Mouse (Mus musculus) c-Kit-positive CD71-negative TER-119-negative erythroid progenitor cells, embryonic 14.5 days (primary cell): ENCODE measurements at regions not wholly inside any gene's neighbourhood (a gene's known extent, or its start where the extent isn't known, plus 50 kb on each side); places are given as distances from the start of the nearest gene placed in this dataset.

Experiments
- DNase-seq: peaks from one replicate; pipeline ENCODE4 v3.0.0-alpha.2; 2013; ENCODE audit warnings: low read depth

GRCm38 (mm10) chr4:131293560-131293959 lies 349.4 kb downstream of the Matn1 start:
- DNase-seq = no peak

DNA sequence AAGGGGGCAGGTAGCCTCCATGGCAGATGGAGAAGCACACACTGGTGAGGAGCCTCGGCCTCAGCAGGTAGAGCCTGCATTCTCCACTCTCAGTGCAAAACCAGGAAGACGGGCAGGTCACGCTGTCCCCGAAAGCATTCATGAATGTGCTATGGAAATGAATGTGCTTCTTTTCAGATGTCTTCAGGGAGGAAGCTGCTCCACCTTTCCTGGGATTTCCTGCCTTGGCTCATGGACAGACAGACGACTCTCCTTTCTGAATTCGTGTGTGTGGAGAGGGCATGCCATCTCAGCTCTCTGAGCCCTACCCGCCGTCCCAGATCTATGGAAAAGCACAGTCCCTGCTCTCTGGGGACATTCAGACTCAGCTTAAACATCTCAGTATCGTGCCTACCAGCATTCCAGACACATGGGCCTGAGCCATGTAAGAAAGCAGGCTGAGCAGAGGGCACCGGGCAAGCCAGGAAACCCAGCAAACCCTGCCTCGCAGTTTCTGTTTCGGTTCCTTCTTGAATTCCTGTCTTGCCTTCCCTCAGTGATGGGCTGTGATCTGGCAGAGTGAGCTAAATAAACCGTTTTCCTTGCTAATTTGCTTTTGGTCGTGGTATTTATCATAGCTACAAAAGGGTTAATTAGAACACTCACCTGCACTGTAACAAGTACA lies 354.0 kb downstream of the Matn1 start:
- DNase-seq = no peak

GRCm38 (mm10) chr4:131303936-131304335 lies 359.8 kb downstream of the Matn1 start:
- no peak for DNase-seq

- no peak for DNase-seq
Observed at GRCm38 (mm10) chr4:131304361-131304777, 360.2 kb downstream of the Matn1 start.

DNA sequence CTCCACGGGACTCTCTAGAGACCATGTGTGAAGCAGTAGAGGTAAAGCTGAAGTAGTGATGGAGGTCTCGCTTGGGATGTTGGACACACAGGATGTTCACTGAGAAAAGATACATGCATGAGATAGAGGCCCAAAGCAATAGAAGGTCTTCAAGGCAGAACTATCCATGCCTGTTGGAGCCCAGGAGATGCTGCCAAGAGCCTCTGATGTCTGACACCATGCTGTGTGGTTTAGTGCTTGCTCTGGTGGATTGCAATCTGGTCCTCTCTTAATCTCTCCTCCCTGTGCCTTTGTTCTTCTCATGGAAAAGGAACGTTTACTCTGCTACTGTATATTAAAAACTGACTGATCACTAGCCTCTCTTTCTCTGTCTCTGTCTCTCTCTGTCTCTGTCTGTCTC lies 370.0 kb downstream of the Matn1 start:
- no peak for DNase-seq

DNA sequence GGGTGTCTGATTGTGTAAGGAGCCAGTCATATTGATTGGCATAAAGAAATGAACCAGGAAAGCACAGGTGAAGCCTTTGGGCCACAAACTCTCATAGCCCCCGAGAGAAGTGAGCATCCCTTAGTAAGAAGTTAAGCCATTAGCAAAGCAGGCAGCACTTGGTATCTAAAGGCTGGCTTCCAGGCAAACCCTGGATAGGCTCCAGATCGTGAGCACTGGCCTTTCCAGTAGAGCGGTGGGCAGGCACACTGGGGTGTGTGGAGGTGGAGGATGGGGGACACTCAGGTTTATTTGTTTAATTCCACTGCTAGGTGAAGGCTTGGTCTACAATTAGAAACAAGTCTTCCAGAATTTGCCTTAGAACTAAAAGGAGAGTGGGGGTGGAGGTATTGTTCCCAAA lies 371.9 kb downstream of the Matn1 start:
- no peak for DNase-seq

DNA sequence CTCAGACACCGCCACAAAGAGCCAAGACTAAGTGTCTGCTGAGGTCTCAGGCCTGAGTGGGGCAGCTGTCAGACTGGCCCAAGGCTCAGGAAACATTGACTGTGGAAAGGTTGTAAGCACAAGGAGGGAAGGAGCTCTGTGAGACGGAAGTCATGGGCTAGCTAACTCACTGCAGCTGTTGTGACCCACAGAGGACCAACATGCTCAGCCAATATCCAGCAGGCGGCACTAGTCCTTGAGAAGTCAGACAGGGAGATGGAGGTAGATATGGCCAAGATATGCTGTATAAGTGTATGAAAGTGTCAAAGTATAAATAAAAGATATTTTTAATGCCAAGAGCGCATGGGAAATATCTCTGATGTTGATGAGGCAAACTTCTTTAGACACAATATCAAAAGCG lies 378.1 kb downstream of the Matn1 start:
- no peak for DNase-seq

GRCm38 (mm10) chr4:131324486-131324885 lies 380.3 kb downstream of the Matn1 start:
- no peak for DNase-seq

- no peak for DNase-seq
Observed at GRCm38 (mm10) chr4:131325200-131325599, 381.0 kb downstream of the Matn1 start.

DNA sequence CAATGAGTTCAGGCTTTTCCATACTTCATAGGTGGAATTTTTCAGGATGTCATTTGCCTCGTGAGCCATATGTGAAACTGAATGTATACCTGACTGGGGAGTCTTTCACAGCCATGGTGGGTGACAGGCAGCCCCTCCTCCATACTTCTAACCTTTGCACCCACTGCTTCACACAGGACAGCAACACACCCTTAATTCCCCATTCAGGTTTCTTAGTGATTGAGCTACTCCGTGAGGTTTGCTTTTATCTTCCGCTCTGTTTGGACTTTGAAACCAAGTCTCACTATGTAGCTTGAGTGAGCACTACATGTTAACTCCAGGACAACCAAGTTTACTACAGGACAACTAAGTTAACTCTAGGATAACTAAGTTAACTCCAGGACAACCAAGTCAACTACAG lies 381.4 kb downstream of the Matn1 start:
- DNase-seq = no peak

DNA sequence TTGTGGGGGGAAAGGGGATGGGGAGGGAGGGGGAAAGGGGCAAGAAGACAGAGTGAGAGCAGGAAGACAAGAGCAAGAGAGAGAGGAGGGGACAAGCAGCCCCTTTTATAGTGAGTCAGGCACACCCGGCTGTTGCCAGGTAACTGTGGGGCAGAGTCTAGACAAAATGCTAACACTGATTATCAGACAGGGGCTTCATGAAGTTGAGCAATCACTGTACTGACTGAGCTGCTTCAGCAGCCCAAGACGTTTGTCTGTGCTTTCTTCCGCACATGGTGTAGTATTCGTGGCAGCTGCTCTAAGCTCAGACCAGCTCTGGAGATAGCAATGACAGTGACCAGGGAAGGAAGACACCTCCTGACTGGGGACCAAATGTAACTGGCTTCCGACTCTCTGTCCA lies 385.2 kb downstream of the Matn1 start:
- DNase-seq = no peak

DNA sequence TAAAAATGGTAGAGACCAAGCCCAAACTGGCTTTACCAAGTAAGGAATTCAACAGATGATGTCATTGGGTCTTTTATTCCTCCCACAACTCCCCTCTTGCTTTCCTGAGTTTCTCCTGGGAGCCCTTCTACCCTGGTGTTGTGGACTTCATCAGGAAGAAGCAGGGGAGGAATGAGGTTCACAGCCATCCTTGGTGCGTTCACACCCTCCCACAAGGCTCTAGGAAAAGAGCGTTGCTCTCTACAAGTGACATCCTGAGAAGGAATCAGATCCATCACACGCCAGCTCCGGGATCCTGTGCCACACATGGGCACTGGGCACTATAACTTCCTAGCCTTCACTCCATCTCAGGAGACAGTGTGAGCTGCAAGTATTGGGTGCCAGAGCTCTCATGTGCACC lies 387.5 kb downstream of the Matn1 start:
- DNase-seq = no peak

DNA sequence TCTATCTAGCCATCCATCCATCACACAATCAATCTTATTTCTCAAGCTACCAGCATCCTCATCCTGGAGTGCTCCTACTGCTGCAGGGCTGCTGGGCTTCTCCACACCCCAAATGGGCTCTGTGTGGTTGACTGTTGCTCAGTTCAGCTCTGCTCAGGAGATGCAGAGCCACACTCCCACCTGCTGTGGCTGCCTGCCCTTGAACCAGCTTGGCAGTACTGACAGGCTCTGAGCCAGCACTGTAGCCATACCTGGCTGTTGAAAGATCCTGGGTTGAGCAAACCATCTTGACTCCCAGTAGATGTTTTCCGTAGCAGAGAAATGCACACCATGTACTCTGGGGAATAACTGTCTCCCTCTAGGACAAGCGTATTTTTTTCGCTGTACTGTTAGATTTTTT lies 392.6 kb downstream of the Matn1 start:
- DNase-seq = no peak

DNA sequence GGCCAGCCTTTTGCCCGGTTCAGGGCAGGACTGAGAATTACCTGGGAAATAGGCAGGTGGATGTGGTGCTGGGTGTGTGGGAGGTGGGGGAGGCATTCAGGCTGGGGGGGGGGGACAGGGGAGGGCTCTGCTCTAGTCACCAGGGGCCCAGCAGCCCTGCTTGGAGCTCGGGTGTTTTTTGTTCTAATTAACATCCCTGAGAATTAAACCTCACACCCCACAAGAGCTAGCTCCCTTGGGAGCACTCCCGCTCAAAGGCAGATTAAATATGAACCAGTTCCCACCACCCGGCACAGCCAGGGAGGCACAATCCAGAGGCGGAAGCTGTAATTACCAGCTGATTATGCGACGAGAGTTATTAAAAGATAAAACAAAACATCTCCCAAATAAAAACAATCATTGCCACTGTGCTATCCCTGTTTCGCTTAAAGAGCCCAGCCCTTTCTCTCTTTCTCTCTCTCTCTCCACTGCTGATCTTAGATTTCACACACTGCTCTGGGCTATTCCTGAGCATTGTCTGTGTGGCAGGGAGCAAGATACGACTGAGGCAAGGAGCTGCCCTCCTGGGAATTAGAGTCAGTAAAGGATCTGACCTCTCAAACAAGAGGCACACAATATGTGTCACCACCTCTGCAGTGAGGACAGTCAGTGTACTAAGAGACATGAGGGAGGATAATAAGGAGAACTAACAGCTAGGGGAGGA lies 397.0 kb downstream of the Matn1 start:
- no peak for DNase-seq

DNA sequence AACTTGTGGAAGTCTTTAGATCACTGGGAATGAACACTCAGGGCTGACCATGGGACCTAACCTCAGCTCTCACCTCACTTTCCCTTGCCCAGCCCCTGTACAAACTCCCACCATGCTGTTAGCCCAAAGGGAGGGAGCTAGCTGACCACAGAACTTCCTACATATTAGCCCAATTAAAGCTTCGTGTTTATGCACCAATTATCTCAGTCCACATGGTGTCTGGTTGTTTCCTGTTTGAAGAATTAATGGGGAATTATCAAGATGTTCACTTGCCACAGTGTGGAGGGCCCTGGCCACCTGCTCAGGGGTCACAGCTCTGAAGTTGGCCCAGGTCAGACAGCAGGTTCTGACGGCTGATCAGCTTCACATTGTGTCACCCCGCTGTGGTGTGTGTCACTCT lies 402.5 kb downstream of the Matn1 start:
- no peak for DNase-seq

- DNase-seq = no peak
Observed at GRCm38 (mm10) chr4:131350268-131350667, 406.1 kb downstream of the Matn1 start.

DNA sequence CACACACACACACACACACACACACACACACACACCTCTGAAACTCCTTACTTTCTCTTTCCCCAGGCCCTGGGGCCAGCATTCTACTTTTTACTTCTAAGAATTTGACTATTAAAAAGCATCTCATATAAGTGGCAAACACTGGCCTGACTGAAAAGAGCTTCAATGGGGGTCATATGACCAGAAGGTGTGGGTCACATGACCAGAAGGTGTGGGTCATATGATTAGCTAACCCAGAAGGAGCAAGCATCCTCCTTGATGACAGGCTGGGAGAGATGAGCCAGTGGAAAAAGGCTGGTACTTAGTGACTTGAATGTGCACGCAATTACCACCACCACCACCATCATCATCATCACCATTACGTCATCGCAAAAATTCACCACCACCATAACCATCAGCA lies 410.7 kb downstream of the Matn1 start:
- no peak for DNase-seq

DNA sequence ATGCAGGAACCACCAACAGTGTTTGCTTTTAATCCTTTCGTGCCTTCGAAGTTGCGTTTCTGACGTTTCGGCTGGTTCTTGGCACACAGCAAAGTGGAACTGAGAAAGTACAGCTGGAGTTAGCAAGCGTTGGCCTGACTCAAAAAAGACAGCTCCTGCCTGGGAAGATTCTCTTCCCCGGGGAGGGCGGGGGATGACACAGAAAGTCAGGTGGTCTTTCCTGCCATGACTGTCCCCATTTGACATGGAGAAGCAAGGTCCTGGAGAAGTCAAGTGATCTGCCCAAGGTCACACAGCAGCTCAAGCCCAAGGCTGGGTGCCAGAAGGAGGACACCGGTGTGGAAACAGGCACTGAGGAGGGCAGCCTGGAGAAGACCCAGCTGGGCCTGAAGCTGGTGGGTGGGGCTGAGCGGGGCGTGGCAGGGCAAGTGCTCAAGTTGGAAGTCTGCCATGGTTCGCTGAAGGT lies 411.4 kb downstream of the Matn1 start:
- DNase-seq = no peak

DNA sequence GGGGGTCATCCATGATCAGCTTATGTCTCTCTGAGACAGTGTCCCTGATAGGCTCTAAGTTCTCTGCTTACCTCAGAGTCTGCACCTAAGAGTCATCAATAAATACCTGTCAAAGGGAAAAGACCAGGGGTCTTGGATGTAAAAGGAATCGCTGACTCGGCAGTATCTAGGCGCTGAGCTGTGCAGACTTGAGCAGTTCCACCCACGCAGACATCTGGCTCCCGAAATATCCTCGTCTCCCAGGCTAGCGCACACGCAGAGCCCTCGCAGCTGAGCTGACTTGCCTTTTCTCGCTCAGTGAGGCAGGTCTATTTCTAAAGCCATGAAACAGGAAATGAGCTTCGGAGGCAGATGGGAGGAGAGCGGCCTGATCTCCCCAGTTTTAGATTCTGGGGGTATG lies 412.1 kb downstream of the Matn1 start:
- no peak for DNase-seq

DNA sequence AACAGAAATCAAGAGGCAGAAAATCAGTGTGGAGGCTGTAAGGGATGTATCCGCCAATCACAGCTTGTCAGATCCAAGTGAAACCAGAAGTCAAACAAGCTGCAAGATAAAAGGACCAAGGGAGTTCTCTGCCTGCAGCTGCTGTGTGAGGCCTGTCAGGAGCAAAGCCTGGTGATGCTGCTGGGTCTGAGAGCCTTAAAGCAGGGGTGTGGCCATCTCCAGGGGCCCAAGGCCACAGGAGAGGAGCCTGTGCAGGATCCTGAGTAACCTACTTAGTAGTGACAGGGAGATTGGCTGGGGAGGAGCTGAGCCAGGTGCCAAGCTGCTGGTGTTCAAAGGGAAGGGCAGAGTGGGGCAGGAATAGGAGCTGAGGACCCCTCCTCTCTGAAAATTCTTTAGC lies 418.8 kb downstream of the Matn1 start:
- DNase-seq = no peak

DNA sequence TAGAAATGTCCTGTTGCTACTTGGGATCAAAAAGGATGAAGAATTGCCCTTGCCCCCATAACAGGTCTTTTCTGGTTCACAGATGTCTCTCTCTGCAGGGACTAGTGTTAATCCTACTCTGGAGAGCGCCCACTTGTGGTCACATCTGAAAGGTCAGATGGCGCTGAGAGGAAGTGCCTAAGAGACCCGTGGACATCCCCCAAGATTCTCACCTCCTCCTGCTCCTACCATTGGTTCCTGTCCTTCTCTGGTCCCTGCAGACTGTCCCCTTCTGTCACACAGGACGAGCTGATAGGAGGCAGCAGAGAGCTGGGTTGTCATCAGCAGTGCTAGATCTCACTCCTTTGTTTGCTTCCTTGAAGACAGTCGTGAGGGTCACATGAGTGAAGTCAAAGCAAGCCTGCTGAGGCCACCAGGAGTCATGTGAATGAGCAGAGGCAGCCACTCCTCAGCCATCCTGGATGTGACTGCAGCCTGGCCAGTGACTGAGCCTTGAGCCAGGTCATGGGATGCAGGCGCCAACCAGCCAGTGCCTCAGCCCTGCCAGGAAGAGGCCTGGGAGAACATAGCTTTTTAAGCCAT lies 420.6 kb downstream of the Matn1 start:
- DNase-seq = peak; percentile 29

GRCm38 (mm10) chr4:131366006-131366405 lies 421.8 kb downstream of the Matn1 start:
- DNase-seq = no peak

DNA sequence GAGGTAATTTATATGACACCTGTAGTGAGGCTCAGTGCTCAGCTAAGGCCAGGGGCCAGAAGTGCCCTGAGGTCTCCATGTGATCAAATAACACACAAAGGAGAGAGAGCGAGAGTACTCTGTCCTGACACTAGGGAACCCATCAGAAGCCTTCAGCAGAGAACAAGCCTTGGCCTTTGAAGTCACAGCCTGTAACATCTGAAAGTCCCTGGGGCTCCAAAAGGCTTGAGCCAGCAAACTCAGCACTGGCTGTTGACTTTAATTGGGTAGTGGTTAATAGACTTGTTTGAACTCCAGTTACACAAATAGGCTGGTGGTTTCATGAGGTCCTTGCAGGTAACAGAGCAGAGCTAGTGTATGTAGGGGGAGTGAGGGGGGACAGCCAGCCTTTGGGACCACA lies 422.5 kb downstream of the Matn1 start:
- no peak for DNase-seq

DNA sequence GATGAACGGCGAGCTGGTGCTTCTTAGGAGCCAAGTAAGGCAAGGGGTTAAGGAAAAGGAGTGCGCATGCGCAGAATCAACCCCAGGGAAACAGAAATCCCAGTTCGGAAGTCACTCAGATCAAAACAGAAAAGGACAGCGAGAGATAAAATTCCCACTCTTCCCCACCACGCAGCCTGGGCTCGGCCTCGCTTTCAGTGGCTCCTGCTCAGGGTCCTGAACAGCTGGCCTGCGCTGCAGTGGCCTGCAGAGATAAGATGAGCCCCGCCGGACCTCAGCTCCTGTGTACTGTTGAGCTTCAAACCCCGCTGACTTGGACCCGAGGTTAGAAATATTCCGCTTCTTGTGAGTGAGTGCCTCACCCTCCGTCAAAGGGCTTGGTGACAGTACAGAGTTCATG lies 428.3 kb downstream of the Matn1 start:
- no peak for DNase-seq
